Mouse (Mus musculus) A20 (cell line): ENCODE data around the gene Tet3.
A peak's percentile ranks its signal among the peaks of the same experiment; 100 is the strongest.

Source experiments
- DNase-seq: peaks from one replicate; pipeline ENCODE4 v3.0.0-alpha.2; 2011; ENCODE audit warnings: low read depth, low spot score

Gene Tet3

DNA sequence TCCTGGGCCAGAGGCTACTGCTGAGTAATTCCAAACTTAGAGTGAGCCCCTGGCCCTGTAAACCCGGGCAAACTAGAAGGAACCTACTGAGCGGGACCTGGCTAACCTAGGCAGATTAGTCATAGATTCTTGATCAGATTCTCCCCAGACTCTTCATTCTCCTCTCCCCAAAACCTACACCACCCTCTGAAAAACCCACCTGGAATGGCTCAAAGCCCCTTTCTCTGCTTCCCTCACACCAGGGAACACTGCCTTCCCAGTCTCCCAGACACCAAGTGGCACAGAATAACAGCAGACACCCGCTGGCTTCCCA is 18.7 kb downstream of the Tet3 start:
- DNase-seq, result no peak

DNA sequence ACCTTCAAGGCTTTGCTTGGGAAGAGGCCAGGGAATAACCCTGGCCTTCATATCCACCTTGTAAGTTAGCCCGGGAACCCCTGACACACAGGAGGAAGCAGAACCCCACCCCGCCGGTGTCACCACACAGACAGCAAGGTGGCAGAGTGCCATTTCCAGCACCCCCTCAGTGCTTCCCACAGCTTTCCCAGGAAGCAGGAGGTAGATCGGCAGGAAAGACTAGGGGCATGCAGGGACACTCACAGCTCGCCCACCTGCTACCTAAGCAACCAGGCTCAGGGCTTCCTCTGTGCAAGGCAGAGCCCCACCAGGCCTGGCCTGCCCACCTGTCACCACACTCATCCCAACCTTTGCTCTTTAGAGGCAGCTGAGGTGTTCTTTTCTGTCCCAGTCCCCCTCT is 19.1 kb downstream of the Tet3 start:
- no peak for DNase-seq

DNA sequence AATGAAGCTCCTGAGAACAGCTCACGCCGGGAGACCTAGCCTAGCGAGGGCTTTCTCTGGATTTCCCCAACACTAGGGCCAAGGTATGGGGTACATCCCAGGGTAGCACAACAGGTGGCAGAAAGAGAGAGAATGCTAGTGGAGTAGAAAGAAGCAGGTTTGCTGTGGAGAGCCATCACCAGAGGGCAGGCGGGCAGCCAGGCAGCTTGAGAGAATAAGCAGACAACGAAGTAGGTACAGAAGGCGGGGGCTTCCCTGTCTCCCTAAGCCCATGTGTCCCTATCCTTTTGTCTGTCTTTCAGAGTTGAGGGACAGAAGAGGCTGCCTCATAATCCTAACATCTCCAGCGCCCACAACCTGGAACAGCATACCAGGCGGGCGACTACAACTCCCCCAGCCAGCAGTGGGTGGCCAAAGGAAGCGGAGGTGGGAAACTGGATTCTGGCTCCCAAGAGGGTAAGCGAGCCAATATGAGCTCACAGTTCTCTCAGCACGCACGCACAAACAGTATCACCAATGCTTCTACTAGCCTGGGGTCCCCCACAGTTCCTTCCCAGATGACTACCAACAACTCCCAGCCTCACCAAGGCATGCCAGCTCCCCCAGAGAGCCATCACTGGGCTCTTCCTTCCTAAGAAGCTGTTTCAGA is 19.6 kb downstream of the Tet3 start:
- no peak for DNase-seq

DNA sequence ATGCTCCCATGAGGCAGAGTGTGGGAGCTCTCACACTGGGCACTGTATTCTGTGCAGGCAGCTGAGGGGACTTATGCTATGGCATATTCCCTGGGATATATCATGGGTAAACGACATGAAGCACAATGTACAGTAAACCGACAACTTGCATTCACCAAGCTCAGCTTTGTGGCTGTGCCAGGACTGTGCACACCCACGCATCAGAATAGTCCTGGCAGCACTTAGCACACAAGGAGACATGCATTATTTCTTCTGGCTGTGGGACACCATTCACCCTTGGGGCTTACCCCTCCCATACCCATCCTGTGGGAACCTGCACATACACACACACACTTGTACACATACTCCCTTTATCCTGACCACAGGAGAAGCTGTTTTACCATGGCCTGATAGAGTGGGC is 20.3 kb downstream of the Tet3 start:
- DNase-seq, result no peak

DNA sequence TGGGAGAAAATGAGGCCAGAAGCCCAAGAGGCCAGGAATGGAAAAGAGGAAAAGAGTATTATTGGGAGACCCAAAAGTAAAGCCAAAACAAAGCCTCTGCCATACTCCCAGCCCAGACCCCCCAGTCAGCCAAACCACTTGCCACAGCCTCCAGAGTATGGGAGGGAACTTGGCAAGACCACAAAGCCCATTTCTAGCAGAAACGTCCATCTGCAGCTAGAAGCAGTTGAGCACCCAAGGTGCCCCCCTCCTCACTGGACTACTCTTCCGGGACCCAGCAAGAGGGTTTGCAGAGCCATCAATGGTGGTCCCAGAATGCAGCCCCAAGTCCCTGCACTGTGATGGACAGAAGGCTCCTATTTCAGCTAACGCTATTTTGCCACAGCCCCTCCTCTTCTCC is 21.1 kb downstream of the Tet3 start:
- DNase-seq, result no peak

DNA sequence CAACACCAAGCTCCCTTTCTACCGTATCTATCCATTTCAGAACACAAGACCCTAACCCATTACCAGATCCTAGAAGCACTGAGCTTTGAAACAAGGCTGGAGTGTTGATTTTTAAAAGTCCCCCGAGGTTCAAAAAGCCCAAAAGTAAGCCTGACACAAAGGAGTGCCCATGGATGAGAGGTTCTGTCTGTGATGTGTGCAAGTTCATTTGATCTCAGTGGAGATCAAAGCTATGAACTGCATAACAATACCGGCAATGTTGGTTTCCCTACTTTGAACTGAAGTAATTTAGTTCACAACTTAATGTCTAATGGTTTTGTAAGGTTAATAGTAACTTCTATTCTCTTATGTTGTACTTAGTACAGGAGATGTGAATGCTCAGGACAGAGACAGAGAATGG is 21.7 kb downstream of the Tet3 start:
- no peak for DNase-seq

DNA sequence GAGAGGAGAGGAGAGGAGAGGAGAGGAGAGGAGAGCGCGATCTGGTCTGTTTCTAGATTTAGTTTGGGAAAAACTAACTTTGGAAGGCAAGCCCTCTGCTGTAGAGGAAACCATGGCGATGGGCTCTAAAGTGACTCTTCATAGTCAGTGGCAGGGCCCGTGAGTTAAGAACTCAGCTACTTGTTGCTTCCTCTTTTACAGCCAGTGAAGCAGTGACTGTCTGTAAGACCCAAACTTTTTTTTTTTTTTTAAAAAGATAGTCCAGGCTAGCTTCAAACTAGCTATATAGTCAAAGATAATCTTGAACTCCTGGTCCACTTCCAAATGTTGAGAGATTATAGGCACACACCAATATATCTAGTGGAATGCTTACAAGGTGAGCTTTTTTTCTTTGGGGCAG is 22.3 kb downstream of the Tet3 start:
- DNase-seq, result peak; percentile 30

DNA sequence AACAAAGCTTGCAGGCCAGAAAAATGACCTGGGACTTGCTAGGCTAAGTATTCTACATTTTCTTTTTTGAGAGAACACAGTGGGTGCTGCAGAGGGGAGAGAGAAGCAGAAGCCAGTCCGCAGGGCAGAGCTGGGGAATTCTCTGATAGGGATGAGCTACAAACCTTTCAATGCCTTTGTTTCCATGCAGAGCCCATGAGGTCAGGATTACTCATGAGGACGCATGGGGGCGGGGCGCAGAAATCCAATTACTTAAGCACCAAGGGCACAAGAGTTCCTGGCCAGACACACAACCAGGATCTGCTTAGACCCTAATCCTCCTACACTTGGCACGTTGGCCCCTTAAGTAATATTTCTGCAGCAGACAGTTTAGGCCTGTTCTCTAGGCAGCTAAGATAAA is 23.7 kb downstream of the Tet3 start:
- DNase-seq, result no peak

DNA sequence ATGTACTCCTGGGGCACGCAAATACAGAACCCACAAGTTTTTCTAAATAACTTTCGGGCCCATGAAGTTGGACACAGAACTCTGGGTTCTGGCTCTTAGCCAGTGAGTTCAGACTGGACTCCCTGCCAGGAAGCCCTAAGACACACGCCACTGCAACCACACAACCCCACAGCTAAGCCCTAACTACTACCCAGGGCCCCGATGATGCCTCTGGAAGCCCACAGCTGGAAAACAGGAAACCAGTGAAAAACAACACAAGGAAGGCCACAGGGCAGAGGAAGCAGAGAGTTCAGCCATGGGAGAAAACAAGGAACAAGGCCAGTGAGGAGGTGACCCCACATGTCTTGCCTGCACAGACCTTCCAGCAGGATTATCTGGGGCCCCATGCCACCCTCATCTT is 25.3 kb downstream of the Tet3 start:
- no peak for DNase-seq

DNA sequence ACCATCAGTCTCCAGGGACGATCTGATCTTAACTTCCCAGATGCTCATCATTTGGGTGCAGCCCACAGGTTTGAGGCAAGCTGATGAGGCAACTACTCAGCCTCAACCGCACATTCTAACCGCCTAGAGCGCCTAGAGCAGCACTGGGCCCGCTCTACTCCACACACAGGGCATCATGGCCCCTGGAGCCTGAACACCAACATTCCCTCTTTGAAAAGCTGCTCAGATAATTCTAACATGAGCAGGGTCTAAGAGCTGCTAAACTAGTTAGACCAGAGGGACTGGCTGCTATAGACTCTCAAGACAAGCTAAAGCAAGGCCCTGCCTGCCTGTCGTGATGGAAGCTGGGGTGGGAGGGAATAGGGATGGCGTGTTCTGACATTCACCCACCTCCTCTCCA is 25.9 kb downstream of the Tet3 start:
- DNase-seq, result no peak

DNA sequence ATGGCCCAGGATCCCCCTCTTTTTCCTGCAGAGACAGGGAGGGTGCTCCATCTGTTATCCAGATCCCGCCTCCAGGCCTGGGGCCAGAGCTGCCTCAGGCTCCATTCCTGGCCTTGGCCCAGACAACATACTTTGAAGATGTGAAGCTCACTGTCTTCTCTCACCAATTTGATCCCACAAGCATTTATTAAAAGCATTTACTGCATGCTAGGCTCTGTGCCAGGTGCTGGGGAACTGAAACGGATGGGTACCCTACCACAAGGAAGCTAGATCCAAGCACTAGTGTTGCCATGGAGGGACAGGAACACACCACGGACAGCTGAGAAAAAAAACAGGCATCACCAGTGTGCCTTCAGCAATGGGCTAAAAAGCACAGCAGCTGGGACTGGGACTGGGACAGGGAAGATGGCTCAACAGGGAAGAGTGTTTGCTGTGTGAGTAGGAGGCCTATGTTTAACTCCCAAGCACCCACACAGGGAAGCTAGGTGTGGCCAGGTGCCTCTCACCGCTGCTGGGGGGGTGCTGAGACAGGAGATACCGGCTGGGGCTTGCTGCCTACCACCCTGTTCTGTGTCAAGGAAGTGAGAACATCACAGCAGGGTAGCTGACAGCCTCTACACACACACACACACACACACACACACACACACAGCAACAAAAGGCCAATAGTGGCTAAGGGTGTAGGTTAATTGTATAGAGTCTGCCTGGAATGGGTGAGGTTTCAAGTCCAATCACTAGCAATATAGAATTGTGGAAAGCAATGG is 30.7 kb downstream of the Tet3 start:
- DNase-seq, result no peak

DNA sequence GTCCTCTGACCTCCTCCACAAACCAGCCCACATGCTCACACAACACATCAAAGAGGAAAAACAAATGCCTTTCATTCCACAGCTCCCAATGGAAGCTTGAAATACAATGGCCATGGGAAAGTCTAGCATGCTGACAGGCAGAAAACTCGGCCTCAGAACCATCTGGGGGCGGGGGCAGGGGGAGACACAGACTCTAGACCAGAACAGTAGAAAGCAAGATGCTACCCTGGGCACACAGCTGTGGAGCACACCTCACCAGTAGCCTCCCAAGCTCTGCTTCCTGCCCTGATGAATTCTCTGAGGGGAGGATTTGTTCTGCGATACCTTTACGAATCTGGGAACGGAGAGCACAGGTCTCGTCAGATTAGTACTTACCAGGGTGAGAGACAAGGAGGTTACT is 31.4 kb downstream of the Tet3 start:
- DNase-seq, result no peak

DNA sequence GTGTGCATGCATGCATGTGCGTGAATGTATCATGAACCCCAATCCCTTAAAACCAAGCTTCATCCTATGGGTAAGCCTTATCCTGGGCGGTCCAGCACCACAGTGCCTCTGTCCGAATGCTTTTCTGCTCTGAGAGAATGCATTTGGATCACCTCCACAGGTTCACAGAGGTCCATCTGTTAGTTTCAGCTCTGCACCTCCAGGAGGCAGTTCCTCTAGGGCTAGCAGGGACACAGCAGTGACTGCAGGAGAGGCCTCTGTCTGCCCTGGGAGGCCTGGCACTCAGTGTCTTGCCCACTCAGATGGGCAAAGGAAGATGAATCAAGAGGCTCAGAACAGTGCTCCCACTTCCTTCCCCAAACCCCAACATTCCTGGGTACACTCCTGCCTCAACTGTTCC is 32.3 kb downstream of the Tet3 start:
- DNase-seq, result no peak

DNA sequence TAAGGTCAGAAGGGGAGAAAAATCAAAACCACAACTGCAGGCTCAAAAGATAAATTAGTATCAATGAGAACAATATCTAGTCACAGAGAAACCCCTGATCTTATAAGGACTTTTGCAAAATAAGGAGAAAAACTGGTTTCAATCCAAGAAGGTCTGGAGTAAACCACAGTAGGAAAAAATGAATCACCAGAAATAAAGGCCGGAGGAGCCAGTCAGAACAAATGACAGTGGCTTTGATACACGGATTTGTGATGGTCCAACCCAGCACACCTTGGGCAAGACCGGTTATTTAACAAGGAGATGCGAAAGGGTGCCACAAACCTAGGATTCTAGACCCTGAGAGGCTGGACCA is 34.9 kb downstream of the Tet3 start:
- DNase-seq, result no peak

DNA sequence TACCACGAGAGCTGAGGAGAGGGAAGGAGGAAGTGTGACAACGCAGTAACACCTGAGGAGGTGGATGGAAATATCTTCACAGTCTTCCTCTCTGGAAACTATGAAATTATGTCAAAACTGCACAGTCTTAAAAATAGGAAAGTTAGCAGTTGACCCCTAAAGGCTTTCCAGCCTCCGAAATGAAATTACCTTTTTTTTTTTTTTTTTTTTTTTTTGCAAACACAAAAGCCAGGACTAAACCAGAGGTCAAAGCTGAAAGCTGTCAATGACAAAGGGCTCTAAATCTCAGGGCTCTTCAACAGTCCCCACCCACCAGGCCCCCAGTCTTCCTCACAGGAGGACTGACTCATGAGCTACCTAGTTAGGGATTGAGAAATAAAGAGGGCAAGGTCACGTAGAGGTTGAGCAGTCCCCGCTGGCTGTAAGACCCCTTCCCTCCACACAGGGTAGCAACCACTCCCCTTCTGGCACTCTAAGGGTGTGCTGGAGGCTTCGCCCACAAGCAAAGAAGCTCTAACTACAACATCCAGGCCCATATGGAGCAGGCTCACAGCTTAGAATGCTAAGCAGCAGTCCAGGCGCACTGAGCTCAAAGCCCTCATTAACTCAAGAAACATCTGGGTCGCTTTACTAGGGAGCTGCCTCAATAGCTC is 35.4 kb downstream of the Tet3 start:
- no peak for DNase-seq

DNA sequence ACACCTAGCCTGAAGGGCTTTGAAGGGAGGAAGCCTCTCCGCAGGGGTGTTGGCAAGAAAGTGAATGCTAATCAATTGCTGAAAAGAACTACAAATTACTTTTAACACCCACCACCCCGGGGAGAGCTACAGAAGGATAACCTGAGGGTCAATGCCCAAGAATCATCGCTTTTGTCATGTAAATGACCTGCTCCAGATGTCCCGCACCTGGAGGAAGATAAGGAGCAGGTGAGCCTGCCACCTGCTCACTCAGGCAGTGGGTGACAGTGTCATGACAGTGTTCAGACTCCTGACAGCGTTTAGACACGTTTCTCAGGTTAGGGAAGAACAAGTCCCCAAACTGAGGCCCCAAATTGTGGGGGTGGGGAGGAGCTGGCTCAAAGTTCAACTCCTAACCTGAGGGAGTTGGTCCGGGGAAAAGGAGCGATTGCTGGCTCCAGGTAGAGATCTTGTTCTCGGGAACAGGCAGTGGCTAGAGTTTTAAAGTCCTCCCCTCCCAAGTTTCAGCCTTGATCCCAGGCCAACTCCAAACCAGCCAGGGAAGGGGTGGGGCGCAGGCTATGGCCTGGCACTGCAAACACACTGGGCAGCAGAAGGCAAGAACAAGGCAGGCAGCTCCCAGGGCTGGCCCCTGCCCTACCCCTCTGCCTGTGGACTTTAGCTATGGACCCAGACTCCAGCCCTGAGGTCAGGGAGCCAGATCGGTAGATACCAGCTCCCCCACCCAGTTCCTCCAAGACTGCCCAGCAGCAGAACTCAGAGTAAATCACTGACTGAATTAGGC is 36.8 kb downstream of the Tet3 start:
- DNase-seq, result peak; percentile 9

DNA sequence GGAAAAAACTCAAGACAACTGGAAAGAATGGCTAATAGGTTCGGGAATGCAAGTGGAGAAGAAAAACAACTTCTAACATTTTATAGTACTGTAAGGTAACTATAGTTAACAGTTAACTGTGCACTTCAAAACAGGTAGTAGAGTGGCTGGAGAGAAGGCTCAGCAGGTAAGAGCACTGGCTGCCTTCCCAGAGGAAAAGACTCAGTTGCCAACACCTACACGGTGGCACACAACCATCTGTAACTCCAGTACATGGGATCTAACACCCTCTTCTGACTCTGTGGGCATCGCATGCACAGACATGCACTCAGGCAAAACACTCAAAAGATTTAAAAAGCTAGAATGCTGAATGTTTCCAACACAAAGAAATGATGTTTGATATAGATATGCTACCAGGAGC is 39.4 kb downstream of the Tet3 start:
- no peak for DNase-seq

DNA sequence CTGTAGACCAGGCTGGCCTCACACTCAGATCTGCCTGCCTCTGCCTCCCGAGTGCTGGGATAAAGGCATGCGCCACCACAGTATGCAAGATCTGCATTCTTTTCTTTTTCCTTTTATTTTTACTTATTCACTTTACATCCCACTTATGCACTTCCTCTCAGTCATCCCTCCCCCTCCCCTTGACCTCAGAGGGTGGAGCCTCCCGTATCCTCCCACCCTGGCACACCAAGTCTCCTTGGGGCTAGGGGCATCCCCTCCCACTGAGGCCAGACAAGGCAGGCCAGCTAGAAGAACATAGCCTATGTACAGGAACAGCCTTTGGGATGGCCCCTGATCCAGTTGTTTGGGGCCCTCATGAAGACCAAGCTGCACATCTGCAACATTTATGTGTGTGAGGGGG is 41.4 kb downstream of the Tet3 start:
- DNase-seq, result peak; percentile 22

DNA sequence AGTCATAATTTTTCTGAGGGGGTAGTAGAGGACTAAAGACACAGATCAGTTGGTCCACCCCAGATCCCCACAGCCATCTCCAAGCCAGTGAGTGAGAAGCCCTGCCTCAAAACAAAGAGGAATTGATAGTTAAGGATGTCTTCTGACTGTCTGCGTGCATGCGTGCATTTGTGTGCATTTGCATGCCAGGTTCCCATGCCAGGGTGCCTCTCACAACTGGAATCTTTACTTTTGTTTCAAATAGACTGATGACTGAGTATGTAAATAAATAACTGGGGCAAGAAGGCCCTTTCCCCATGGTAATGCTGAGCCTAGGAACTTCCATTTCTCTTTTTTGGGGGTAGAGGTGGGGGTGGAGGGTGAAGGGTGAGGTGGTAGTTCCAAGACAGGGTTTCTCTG is 41.8 kb downstream of the Tet3 start:
- DNase-seq, result peak; percentile 18

DNA sequence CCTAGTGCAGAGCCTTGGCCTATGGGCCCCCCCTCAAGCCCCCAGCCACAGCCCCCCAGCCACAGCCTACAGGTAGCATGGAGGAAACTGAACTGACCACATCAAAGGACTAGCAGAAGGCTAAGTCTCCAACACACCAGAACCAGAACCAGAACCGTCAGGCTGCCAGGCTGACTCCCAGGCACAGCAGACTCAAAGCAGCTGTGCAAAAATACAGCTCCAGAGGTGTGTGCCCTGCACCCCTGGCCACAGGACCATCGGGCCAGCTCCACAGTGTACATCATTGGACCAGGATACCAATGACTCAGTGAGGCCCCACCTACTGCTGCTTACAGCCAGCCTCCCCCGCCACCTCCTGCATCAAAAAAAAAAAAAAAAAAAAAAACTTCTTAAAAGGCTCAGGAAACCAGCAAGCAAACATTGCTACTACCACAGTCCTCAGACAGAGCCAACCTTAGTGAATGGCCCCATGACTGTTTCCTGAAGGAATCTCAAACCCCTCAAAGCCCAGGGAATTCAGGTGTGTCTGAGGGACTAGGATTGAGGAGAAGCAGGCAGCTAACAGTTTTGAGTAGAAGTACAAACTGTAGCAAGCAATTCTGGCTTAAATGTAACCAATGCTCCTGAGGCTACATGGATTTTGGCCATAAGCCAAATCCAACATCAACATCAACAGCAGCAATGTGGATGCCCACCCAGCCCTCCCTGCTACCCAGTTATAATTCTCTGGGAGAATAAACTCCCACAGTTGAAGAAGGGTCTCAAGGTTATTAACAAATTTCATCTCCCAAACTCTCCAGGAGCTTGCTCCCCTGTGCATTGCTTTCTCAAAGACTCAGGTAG is 42.4 kb downstream of the Tet3 start:
- DNase-seq, result no peak

DNA sequence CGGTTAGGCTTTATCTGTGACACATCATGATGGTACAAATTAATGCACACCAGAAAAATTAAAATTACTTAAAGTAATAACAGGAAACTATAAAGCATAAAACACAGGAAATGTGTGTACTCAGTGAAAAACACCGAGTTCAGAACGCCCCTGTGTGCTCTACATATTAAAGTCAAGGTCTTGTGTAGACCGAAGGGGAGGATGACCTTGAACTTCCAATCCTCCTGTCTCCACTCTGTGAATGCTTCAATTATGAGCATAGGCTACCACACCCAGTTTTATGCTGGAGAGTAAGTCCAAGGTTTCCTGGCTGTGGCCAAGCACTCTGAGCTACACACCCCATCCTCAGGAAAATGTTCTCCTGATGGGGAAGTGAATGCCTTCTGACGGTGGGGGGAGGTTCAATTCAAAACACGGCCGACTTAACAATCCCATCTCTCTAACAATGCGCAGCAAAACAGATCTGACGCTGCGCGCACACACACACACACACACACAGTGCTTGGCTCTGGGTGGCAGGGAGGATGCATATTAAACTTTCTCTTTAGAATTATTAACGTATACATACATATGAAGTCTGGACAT is 43.4 kb downstream of the Tet3 start:
- DNase-seq, result no peak
